In the genomic region with DNA sequence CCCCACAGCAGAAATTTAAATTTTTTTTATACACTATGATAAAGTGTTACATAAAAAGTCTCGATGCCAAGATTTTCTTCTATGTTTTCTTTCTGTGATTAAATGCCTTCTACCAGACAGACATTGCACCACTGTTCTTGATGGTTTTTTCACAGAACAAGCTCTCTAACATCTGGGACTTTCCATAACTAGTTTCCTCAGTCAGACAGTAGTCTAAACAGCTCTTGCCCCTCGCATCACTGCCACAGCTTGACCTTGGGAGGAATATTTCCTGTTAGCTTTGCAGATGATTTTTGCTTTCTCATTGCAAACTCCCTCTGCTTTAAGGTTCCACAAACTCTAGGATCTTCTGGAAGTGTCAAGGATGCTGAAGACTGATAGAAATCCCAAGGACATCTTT, we compare ENCODE assay signal across 8 mouse cellular contexts. TPM values are rescaled to one million over a fixed set of nuclear protein-coding genes. Genes with fewer than 3 reads are reported as not detected.
A peak's percentile ranks its signal among the peaks of the same experiment; 100 is the strongest.
DNase-seq lines count a peak whose midpoint lies in the region; ATAC-seq and TF ChIP-seq lines count a peak whose summit lies in the region.

No protein-coding gene starts in this region.

- H3K9me3 ChIP-seq in liver, embryonic 11.5 days (ENCODE audit: control insufficient read depth, low read length): no peaks in the 10 kb centered on the region
- no peaks in the 10 kb centered on the region for H3K9me3 ChIP-seq in stomach, embryonic 16.5 days (replicated peaks; ENCODE audit: control insufficient read depth, low read length)

- H3K9ac ChIP-seq in liver, embryonic 11.5 days (ENCODE audit: low read depth, low read length): peak overlapping the region; percentile 88
- H3K9ac ChIP-seq in stomach, embryonic 16.5 days (ENCODE audit: low read length): peak overlapping the region; percentile 95

- no peak for TF ChIP-seq POLR2A in spleen, adult 2 months (IDR thresholded peaks at IDR 0.05; ENCODE audit: low read depth, low read length)

- H3K27ac ChIP-seq in spleen, adult 2 months (ENCODE audit: insufficient read depth, low read length): 0 out of 2 replicates have a peak overlapping the region, but pooled peaks have one; percentile 26
- peak overlapping the region; percentile 87; the same call in 1 of the 2 replicates for H3K27ac ChIP-seq in liver, embryonic 11.5 days (ENCODE audit: low read depth, low read length)
- H3K27ac ChIP-seq in stomach, embryonic 16.5 days (ENCODE audit: low read length): peak overlapping the region; percentile 93

- no peaks in the 10 kb centered on the region; the same call in 1 of the 2 replicates for H3K36me3 ChIP-seq in spleen, adult 2 months (ENCODE audit: control insufficient read depth, insufficient read depth, low read length)
- no peaks in the 10 kb centered on the region for H3K36me3 ChIP-seq in liver, embryonic 11.5 days (ENCODE audit: control insufficient read depth, insufficient read depth, low read length)
- no peaks in the 10 kb centered on the region for H3K36me3 ChIP-seq in stomach, embryonic 16.5 days (ENCODE audit: control insufficient read depth, insufficient read depth, low read length)

- WGBS in spleen, adult 2 months: 67% methylated on average over 2 of the region's 2 CpGs
- WGBS in liver, embryonic 11.5 days: 60% methylated on average over 2 of the region's 2 CpGs
- WGBS in stomach, embryonic 16.5 days: 45% methylated on average over 2 of the region's 2 CpGs

- peak; percentile 5 for DNase-seq in adrenal gland, postnatal 10 days
- DNase-seq in adrenal gland, adult (ENCODE audit: inconsistent age in 2 of 2, low spot score in 1 of 2): no peak
- DNase-seq in spleen, adult 2 months (ENCODE audit: low read depth in 1 of 2, low spot score in 2 of 2): no peak
- DNase-seq in spleen, postnatal 14 days (ENCODE audit: low spot score in 2 of 2): no peak
- no peak for DNase-seq in liver, embryonic 11.5 days (ENCODE audit: low spot score)
- no peak for DNase-seq in spleen, adult 12 weeks (ENCODE audit: low spot score)
- DNase-seq in ovary, postnatal 14 days (ENCODE audit: low spot score): no peak

- H3K4me3 ChIP-seq in spleen, adult 2 months (ENCODE audit: extremely low read depth, insufficient read depth, insufficient read length): peak overlapping the region; percentile 65
- H3K4me3 ChIP-seq in liver, embryonic 11.5 days (ENCODE audit: low read depth, low read length): peak overlapping the region; percentile 77
- peak overlapping the region; percentile 65 for H3K4me3 ChIP-seq in stomach, embryonic 16.5 days (replicated peaks; ENCODE audit: low read length)

- peak; percentile 15; the same call in 1 of the 2 replicates for ATAC-seq in liver, embryonic 11.5 days (replicated peaks; ENCODE audit: low FRiP score)
- peak; percentile 22; the same call in 1 of the 2 replicates for ATAC-seq in stomach, embryonic 16.5 days (ENCODE audit: insufficient read depth, low FRiP score)

- no peaks in the 10 kb centered on the region for H3K27me3 ChIP-seq in spleen, adult 2 months (ENCODE audit: control insufficient read depth, insufficient read depth, low read length)
- no peaks in the 10 kb centered on the region for H3K27me3 ChIP-seq in liver, embryonic 11.5 days (replicated peaks; ENCODE audit: control insufficient read depth, insufficient read depth, low read length)
- no peaks in the 10 kb centered on the region for H3K27me3 ChIP-seq in stomach, embryonic 16.5 days (ENCODE audit: control insufficient read depth, insufficient read depth, low read length)

- peak overlapping the region; percentile 74 for H3K4me2 ChIP-seq in liver, embryonic 11.5 days
- H3K4me2 ChIP-seq in stomach, embryonic 16.5 days (ENCODE audit: low read depth, low read length): peak overlapping the region; percentile 69

- TF ChIP-seq CTCF in spleen, adult 2 months (IDR thresholded peaks at IDR 0.05; ENCODE audit: extremely low read depth, insufficient read depth, insufficient read length, insufficient replicate concordance): no peak

- H3K4me1 ChIP-seq in spleen, adult 2 months (ENCODE audit: control insufficient read depth, insufficient read depth, insufficient read length): peaks cover 3% of the 10 kb centered on the region; the same call in 1 of the 2 replicates
- H3K4me1 ChIP-seq in liver, embryonic 11.5 days (replicated peaks; ENCODE audit: control insufficient read depth, insufficient read depth, low read length): peaks cover 3% of the 10 kb centered on the region; the same call in 1 of the 2 replicates
- H3K4me1 ChIP-seq in stomach, embryonic 16.5 days (ENCODE audit: control insufficient read depth, insufficient read depth, low read length): peaks cover 6% of the 10 kb centered on the region; the same call in 1 of the 2 replicates

RNA-seq across cellular contexts. Expression of a gene that starts 0.4 kb away (rescaled TPM):
- 10 to 100 TPM; 14.8 to 16.1 TPM for total RNA-seq in adrenal gland, postnatal 10 days (2021)
- polyA plus RNA-seq in spleen, adult 2 months (2012; rRNA removed): 8.1 and 18.4 TPM in 2 replicates
- 22.4 and 23.1 TPM in 2 replicates for polyA plus RNA-seq in liver, embryonic 11.5 days (2014; fragmentation: Nextera tagmentation; extraction: Ambion mirVana)
- polyA plus RNA-seq in stomach, embryonic 16.5 days (2015; fragmentation: Nextera tagmentation; extraction: Ambion mirVana): 26.9 and 32.9 TPM in 2 replicates

RNA-seq across cellular contexts. Expression of a gene that starts 26.9 kb away (rescaled TPM):
- under 1 TPM in 1 of 2 experiments, not detected in 1; 0.36 TPM for total RNA-seq in adrenal gland, postnatal 10 days (2021)
- 1.1 and 1.2 TPM in 2 replicates for polyA plus RNA-seq in spleen, adult 2 months (2012; rRNA removed)
- 0.22 TPM in 1 of 2 replicates, not detected in the other for polyA plus RNA-seq in liver, embryonic 11.5 days (2014; fragmentation: Nextera tagmentation; extraction: Ambion mirVana)
- not detected in 2 replicates for polyA plus RNA-seq in stomach, embryonic 16.5 days (2015; fragmentation: Nextera tagmentation; extraction: Ambion mirVana)

RNA-seq across cellular contexts. Expression of a gene that starts 39.5 kb away (rescaled TPM):
- 1 to 10 TPM; 1.3 TPM for total RNA-seq in adrenal gland, postnatal 10 days (2021)
- 1.1 and 2.5 TPM in 2 replicates for polyA plus RNA-seq in spleen, adult 2 months (2012; rRNA removed)
- polyA plus RNA-seq in liver, embryonic 11.5 days (2014; fragmentation: Nextera tagmentation; extraction: Ambion mirVana): 0.84 TPM in 1 of 2 replicates, not detected in the other
- polyA plus RNA-seq in stomach, embryonic 16.5 days (2015; fragmentation: Nextera tagmentation; extraction: Ambion mirVana): 0.94 and 1.1 TPM in 2 replicates

Comparison
In these comparisons a context has a peak if more than half of its experiments do, and no peak if none do; other contexts are left out.
1. H3K27ac ChIP-seq: peak in every context shown above with its lines; median percentile 93 in stomach, embryonic 16.5 days; 87 in liver, embryonic 11.5 days; 26 in spleen, adult 2 months.